Mouse (Mus musculus) neural tube, embryonic 14.5 days (tissue): ENCODE measurements around the gene Kcnq2. TPM values are rescaled to one million over a fixed set of nuclear protein-coding genes. Genes with fewer than 3 reads are reported as not detected.
A peak's percentile ranks its signal among the peaks of the same experiment; 100 is the strongest.

Experiments
- ATAC-seq: fragments of 200-750 bp; cut with Nextera tagmentation; 2 replicates; pipeline ENCODE4 v1.8.0; 2017; ENCODE audit warnings: low read depth, mild to moderate bottlenecking, moderate TSS enrichment, moderate library complexity
- H3K27ac ChIP-seq: fragments of 300-500 bp; sonication (generic); 2 replicates; pipeline ENCODE4 v1.5.1; 2014; ENCODE audit warnings: low read depth, mild to moderate bottlenecking, control low read depth, low read length, moderate library complexity, mixed read lengths
- H3K27me3 ChIP-seq: fragments of 300-500 bp; sonication (generic); 2 replicates; pipeline ENCODE4 v1.6.1; 2014; ENCODE audit warnings: low read length; ENCODE audit not compliant: control insufficient read depth, insufficient read depth
- H3K36me3 ChIP-seq: fragments of 300-500 bp; sonication (generic); 2 replicates; pipeline ENCODE4 v1.6.1; 2014; ENCODE audit warnings: low read length, mixed read lengths; ENCODE audit not compliant: control insufficient read depth, insufficient read depth
- H3K4me1 ChIP-seq: fragments of 300-500 bp; sonication (generic); 2 replicates; pipeline ENCODE4 v1.6.1; 2014; ENCODE audit warnings: low read length; ENCODE audit not compliant: control insufficient read depth, insufficient read depth
- H3K4me2 ChIP-seq: fragments of 300-500 bp; sonication (generic); 2 replicates; pipeline ENCODE4 v1.6.1; 2014; ENCODE audit warnings: mild to moderate bottlenecking, low read depth, low read length, control low read depth
- H3K4me3 ChIP-seq: fragments of 300-500 bp; sonication (generic); 2 replicates; pipeline ENCODE4 v1.5.1; 2014; ENCODE audit warnings: low read depth, low read length, control low read depth, mixed read lengths
- H3K9ac ChIP-seq: fragments of 300-500 bp; sonication (generic); replicated peaks from 2 replicates; pipeline ENCODE4 v1.6.1; 2014; ENCODE audit warnings: low read depth, mild to moderate bottlenecking, control low read depth, low read length, mixed read lengths
- H3K9me3 ChIP-seq: fragments of 300-500 bp; sonication (generic); 2 replicates; pipeline ENCODE4 v1.6.1; 2016; ENCODE audit warnings: low read length; ENCODE audit not compliant: control insufficient read depth
- WGBS: fragments of 180-500 bp; shearing (Covaris S2); extraction: QIAGEN DNeasy Blood & Tissue Kit; methylation state at CpG from one replicate; pipeline ENCODE4 v1.1.7; 2014; 5-methylcytosine and 5-hydroxymethylcytosine counted together
- polyA plus RNA-seq: library from polyadenylated mRNA; unstranded; fragments of >200 nt; fragmentation: Nextera tagmentation; extraction: Ambion mirVana; gene quantifications from 2 replicates; pipeline ENCODE4 v1.2.1, GENCODE M21; 2014

Kcnq2 gene
- polyA plus RNA-seq, 1 experiment from 2014 or later: 56.7 TPM

DNA sequence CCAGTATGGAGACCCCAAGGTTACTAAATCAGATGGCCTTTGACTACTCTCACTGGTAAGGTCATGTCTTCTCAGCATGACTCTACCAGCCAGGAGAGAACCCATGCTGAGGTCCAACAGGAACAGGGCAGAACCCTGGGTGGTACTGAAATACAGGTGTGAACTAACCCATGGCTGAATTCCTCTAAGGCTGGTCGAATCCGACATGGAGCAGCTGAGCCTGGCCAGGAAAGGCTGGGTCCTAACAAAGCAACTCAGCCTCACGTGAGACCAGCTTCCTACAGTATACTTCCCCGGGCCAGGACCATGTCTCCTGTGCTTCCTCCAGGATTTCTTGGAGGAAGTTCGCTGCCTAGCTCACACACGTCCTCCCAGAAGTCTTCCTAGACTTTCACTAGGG, 98.5 kb downstream of the Kcnq2 start:
- Histone ChIP-seq H3K4me1 (peaks cover 6% of the 10 kb centered on the region), H3K9ac (no peak overlapping the region), H3K4me2 (no peak overlapping the region), H3K4me3 (no peak overlapping the region), H3K36me3 (no peaks in the 10 kb centered on the region), H3K27me3 (no peaks in the 10 kb centered on the region), H3K9me3 (no peaks in the 10 kb centered on the region), H3K27ac (no peak overlapping the region)
- WGBS: 85% methylated on average over 6 of the region's 6 CpGs
- ATAC-seq: no peak

DNA sequence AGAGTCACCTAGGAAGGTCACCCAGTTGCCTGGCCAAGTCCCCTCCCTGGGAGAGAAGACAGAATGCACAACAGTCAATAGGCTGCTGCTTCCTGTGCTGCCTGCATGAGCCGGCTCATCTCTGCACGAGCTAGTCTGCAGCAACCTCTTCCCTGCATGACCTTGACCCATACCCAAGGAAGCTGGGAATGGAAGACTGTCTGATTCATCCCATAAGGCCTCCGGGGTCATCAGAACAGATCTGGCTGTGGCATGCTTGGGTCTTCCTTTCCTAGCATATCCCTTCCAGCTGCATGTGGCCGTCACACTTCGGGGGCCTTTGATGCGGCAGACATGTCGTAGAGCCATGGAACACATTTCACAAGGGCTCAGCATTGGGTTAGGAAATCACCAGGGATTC, 99.9 kb downstream of the Kcnq2 start:
- H3K9ac ChIP-seq: no peak overlapping the region
- H3K4me2 ChIP-seq: no peak overlapping the region
- H3K27ac ChIP-seq: no peak overlapping the region
- no peaks in the 10 kb centered on the region for H3K27me3 ChIP-seq
- no peak overlapping the region for H3K4me3 ChIP-seq
- 84% methylated on average over 7 of the region's 7 CpGs for WGBS
- ATAC-seq: no peak
- no peaks in the 10 kb centered on the region for H3K9me3 ChIP-seq
- H3K4me1 ChIP-seq: peaks cover 4% of the 10 kb centered on the region
- H3K36me3 ChIP-seq: no peaks in the 10 kb centered on the region

DNA sequence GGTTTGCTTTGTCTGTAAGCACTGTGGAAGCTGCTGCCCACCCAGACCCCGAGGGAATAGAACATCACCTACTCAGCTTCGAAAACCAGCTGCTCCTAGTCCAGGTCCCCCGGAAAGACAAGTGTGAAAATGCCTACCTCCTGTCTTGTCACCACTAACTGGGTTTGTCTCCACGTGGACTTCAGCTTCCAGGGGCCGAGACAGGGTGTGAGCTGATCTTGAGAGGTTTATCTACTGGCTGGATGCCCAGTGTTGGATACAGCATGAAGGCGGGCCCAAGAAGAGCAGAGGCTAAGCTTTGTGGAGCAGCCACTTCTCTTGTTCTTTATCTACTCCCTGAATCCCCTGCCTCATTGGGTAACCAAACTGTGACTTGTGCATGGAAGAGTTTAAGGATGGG, 101.8 kb downstream of the Kcnq2 start:
- no peak overlapping the region for H3K27ac ChIP-seq
- no peaks in the 10 kb centered on the region for H3K4me1 ChIP-seq
- H3K36me3 ChIP-seq: no peaks in the 10 kb centered on the region
- no peak overlapping the region for H3K4me2 ChIP-seq
- no peaks in the 10 kb centered on the region for H3K27me3 ChIP-seq
- no peak overlapping the region for H3K4me3 ChIP-seq
- no peak overlapping the region for H3K9ac ChIP-seq
- 60% methylated on average over 6 of the region's 6 CpGs for WGBS
- no peaks in the 10 kb centered on the region for H3K9me3 ChIP-seq
- no peak for ATAC-seq

DNA sequence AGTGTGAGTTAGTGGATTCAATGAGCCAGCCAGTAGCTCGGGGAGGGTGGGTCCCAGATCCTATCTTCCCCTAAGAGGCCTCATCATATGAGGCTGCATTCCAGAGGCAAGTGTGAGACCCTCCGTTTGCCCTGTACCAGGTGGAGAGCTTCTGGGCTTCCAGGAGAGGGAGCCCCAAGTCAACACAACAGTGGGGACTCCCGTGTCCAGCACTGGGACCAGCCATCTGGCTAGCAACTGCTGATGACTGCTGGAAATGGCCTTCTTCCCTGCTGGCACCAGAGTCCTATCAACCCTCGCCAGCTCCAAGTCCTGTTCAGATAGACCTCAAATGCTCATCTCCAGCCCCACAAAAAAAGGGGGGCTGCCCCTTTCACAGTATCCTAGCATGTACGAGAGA, 102.7 kb downstream of the Kcnq2 start:
- Histone ChIP-seq H3K4me1 (no peaks in the 10 kb centered on the region), H3K9ac (no peak overlapping the region), H3K27ac (no peak overlapping the region), H3K36me3 (no peaks in the 10 kb centered on the region), H3K4me3 (no peak overlapping the region), H3K4me2 (no peak overlapping the region), H3K9me3 (no peaks in the 10 kb centered on the region), H3K27me3 (no peaks in the 10 kb centered on the region)
- 55% methylated on average over 5 of the region's 5 CpGs for WGBS
- 0 out of 2 replicates have a peak, but pooled peaks have one; percentile 62 for ATAC-seq

DNA sequence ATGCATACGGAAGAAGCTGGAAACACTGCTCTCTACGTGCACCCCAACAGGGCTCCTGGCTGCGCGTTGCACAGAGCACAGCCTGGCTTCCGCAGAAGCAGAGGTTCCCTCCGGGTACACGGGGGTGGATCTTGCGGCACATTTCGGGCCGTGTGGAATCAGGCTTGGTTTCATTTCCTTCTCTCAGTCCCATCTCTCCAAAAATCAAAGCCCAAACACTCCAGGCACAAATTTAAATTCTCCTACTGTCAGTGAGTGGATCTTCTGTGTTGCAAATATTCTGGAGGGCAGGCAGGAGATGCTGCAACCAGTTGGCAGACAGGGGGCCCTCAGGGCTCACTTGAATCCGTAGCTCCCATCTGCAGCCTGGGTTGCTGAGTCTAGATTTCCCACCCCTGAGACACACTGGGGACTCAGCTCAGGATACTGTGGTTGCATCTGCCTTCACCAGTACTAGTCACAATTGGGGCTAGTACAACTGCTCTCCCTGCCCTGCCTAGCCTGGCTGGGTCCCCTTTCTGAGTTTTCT, 103.6 kb downstream of the Kcnq2 start:
- no peaks in the 10 kb centered on the region for H3K27me3 ChIP-seq
- 0 out of 2 replicates have a peak, but pooled peaks cover 3% of the 10 kb centered on the region for H3K4me1 ChIP-seq
- H3K9ac ChIP-seq: no peak overlapping the region
- no peaks in the 10 kb centered on the region for H3K36me3 ChIP-seq
- no peak overlapping the region for H3K27ac ChIP-seq
- no peak for ATAC-seq
- no peak overlapping the region for H3K4me2 ChIP-seq
- no peaks in the 10 kb centered on the region for H3K9me3 ChIP-seq
- H3K4me3 ChIP-seq: no peak overlapping the region
- WGBS: 83% methylated on average over 11 of the region's 11 CpGs

Other genes starting within 250 kb of the Kcnq2 start
- gene Ythdf1, start 214.4 kb downstream of the Kcnq2 start, polyA plus RNA-seq: 49.2 and 61.0 TPM in 2 replicates
- gene Birc7, start 206.3 kb downstream of the Kcnq2 start, polyA plus RNA-seq: 0.15 and 0.31 TPM in 2 replicates
- gene Nkain4, start 180.6 kb downstream of the Kcnq2 start, polyA plus RNA-seq: 86.5 and 97.0 TPM in 2 replicates
- 87.0 and 95.2 TPM in 2 replicates for gene Arfgap1, start 168.1 kb downstream of the Kcnq2 start, polyA plus RNA-seq
- 0.31 and 0.60 TPM in 2 replicates for gene Col20a1, start 148.8 kb downstream of the Kcnq2 start, polyA plus RNA-seq
- gene Chrna4, start 91.8 kb downstream of the Kcnq2 start, polyA plus RNA-seq: 62.4 and 62.8 TPM in 2 replicates
- gene Eef1a2, start 21.7 kb upstream of the Kcnq2 start, polyA plus RNA-seq: 17.5 and 24.4 TPM in 2 replicates
- 419 and 445 TPM in 2 replicates for gene Ppdpf, start 51.9 kb upstream of the Kcnq2 start, polyA plus RNA-seq
- gene Ptk6, start 67.5 kb upstream of the Kcnq2 start, polyA plus RNA-seq: not detected in 2 replicates
- gene Srms, start 77.9 kb upstream of the Kcnq2 start, polyA plus RNA-seq: 0.15 and 0.19 TPM in 2 replicates
- gene Fndc11, start 84.7 kb upstream of the Kcnq2 start, polyA plus RNA-seq: 0.23 TPM in 1 of 2 replicates, not detected in the other
- gene Helz2, start 106.7 kb upstream of the Kcnq2 start, polyA plus RNA-seq: 0.28 and 0.45 TPM in 2 replicates
- gene Gmeb2, start 152.7 kb upstream of the Kcnq2 start, polyA plus RNA-seq: 19.3 and 19.9 TPM in 2 replicates
- 1,346 and 1,661 TPM in 2 replicates for gene Stmn3, start 179.2 kb upstream of the Kcnq2 start, polyA plus RNA-seq
- gene Rtel1, start 184.4 kb upstream of the Kcnq2 start, polyA plus RNA-seq: 37.4 and 43.9 TPM in 2 replicates
- gene Zgpat, start 229.6 kb upstream of the Kcnq2 start, polyA plus RNA-seq: 59.3 and 67.7 TPM in 2 replicates
- gene Arfrp1, start 230.1 kb upstream of the Kcnq2 start, polyA plus RNA-seq: 57.8 and 66.0 TPM in 2 replicates
- gene Lime1, start 244.8 kb upstream of the Kcnq2 start, polyA plus RNA-seq: 44.7 and 46.2 TPM in 2 replicates